Comparison of ENCODE assay signal across 9 mouse cellular contexts in genomic region chr9:23222841-23223548, GRCm38 (mm10). TPM values are rescaled to one million over a fixed set of nuclear protein-coding genes. Genes with fewer than 3 reads are reported as not detected.
DNase-seq lines count a peak whose midpoint lies in the region; ATAC-seq and TF ChIP-seq lines count a peak whose summit lies in the region.
"Had no signal": no experiment of that assay in that cellular context is flagged by ENCODE, and none has a peak within 500 bp of the region (broad histone marks: within the 10 kb centered on the region; RNA-seq: fewer than 3 reads in every experiment).

Gene Bmper (plus strand): TSS chr9:23223076.

- H3K36me3 ChIP-seq in megakaryocyte, embryonic 14.5 days (replicated peaks; ENCODE audit: low read length) = no peaks in the 10 kb centered on the region
- H3K36me3 ChIP-seq in hindbrain, embryonic 16.5 days (ENCODE audit: control insufficient read depth, insufficient read depth, low read length) = no peaks in the 10 kb centered on the region
- H3K36me3 ChIP-seq in limb, embryonic 11.5 days (ENCODE audit: control insufficient read depth, insufficient read depth, low read length) = no peaks in the 10 kb centered on the region
- no peaks in the 10 kb centered on the region for H3K36me3 ChIP-seq in midbrain, embryonic 12.5 days
- H3K36me3 ChIP-seq in stomach, postnatal 0 days (ENCODE audit: control insufficient read depth, insufficient read depth, low read length) = no peaks in the 10 kb centered on the region
- H3K36me3 ChIP-seq: G1E had no signal

- DNase-seq in gastrocnemius, adult 8-10 months (ENCODE audit: low spot score in 2 of 2) = peak; percentile 32 to 50
- peak; percentile 76 for DNase-seq in limb, embryonic 11.5 days (ENCODE audit: low spot score)
- DNase-seq in stomach, postnatal 0 days (ENCODE audit: low spot score) = peak; percentile 60

- H3K27me3 ChIP-seq in megakaryocyte, embryonic 14.5 days (replicated peaks) = peaks cover 74% of the 10 kb centered on the region
- H3K27me3 ChIP-seq in hindbrain, embryonic 16.5 days (replicated peaks; ENCODE audit: control insufficient read depth, insufficient read depth, low read length) = peaks cover 3% of the 10 kb centered on the region; the same call in 1 of the 2 replicates
- H3K27me3 ChIP-seq in limb, embryonic 11.5 days (ENCODE audit: control insufficient read depth, insufficient read depth, low read length) = peaks cover 35% of the 10 kb centered on the region
- peaks cover 57% of the 10 kb centered on the region for H3K27me3 ChIP-seq in midbrain, embryonic 12.5 days
- H3K27me3 ChIP-seq in stomach, postnatal 0 days (ENCODE audit: control insufficient read depth, insufficient read depth, low read length) = peaks cover 6% of the 10 kb centered on the region; the same call in 1 of the 2 replicates

- H3K27ac ChIP-seq in hindbrain, embryonic 16.5 days (ENCODE audit: low read depth, low read length) = peak within 1 kb of the TSS; percentile 86
- H3K27ac ChIP-seq in limb, embryonic 11.5 days (replicated peaks; ENCODE audit: low read depth, low read length) = peak within 1 kb of the TSS; percentile 51
- peak within 1 kb of the TSS; percentile 75 for H3K27ac ChIP-seq in midbrain, embryonic 12.5 days (replicated peaks)
- H3K27ac ChIP-seq in stomach, postnatal 0 days (replicated peaks) = peak within 1 kb of the TSS; percentile 74

- peak within 1 kb of the TSS; percentile 86 for H3K4me3 ChIP-seq in megakaryocyte, embryonic 14.5 days (replicated peaks)
- peak within 1 kb of the TSS; percentile 87 for H3K4me3 ChIP-seq in hindbrain, embryonic 16.5 days (ENCODE audit: low read length)
- H3K4me3 ChIP-seq in limb, embryonic 11.5 days (ENCODE audit: low read depth, low read length) = peak within 1 kb of the TSS; percentile 65
- peak within 1 kb of the TSS; percentile 65 for H3K4me3 ChIP-seq in midbrain, embryonic 12.5 days
- H3K4me3 ChIP-seq in stomach, postnatal 0 days (ENCODE audit: low read depth, low read length) = peak within 1 kb of the TSS; percentile 57

- no peak for TF ChIP-seq EP300 in stomach, postnatal 0 days (optimal IDR thresholded peaks at IDR 0.05)

- peak within 1 kb of the TSS; percentile 97 for H3K4me2 ChIP-seq in hindbrain, embryonic 16.5 days (ENCODE audit: low read length)
- peak within 1 kb of the TSS; percentile 95 for H3K4me2 ChIP-seq in limb, embryonic 11.5 days (ENCODE audit: low read depth, severe bottlenecking)
- peak within 1 kb of the TSS; percentile 97 for H3K4me2 ChIP-seq in midbrain, embryonic 12.5 days (replicated peaks)
- H3K4me2 ChIP-seq in stomach, postnatal 0 days (replicated peaks; ENCODE audit: low read depth) = peak within 1 kb of the TSS; percentile 94

- peaks cover 15% of the 10 kb centered on the region for H3K4me1 ChIP-seq in megakaryocyte, embryonic 14.5 days
- H3K4me1 ChIP-seq in hindbrain, embryonic 16.5 days (ENCODE audit: control insufficient read depth, insufficient read depth, low read depth, low read length) = peaks cover 6% of the 10 kb centered on the region
- H3K4me1 ChIP-seq in limb, embryonic 11.5 days (ENCODE audit: control insufficient read depth, insufficient read depth, low read length) = peaks cover 7% of the 10 kb centered on the region; the same call in 1 of the 2 replicates
- peaks cover 13% of the 10 kb centered on the region; the same call in 1 of the 2 replicates for H3K4me1 ChIP-seq in midbrain, embryonic 12.5 days
- no peaks in the 10 kb centered on the region for H3K4me1 ChIP-seq in stomach, postnatal 0 days (replicated peaks; ENCODE audit: control insufficient read depth, insufficient read depth)

- H3K9me3 ChIP-seq in megakaryocyte, embryonic 14.5 days = no peaks in the 10 kb centered on the region
- H3K9me3 ChIP-seq in hindbrain, embryonic 16.5 days (ENCODE audit: control insufficient read depth, low read length) = no peaks in the 10 kb centered on the region
- no peaks in the 10 kb centered on the region for H3K9me3 ChIP-seq in limb, embryonic 11.5 days (ENCODE audit: control insufficient read depth, low read length)
- no peaks in the 10 kb centered on the region for H3K9me3 ChIP-seq in midbrain, embryonic 12.5 days
- no peaks in the 10 kb centered on the region for H3K9me3 ChIP-seq in stomach, postnatal 0 days (ENCODE audit: control insufficient read depth, low read length)

- under 1% methylated on average over 53 of the region's 86 CpGs for WGBS in hindbrain, embryonic 16.5 days
- under 1% methylated on average over 75 of the region's 86 CpGs for WGBS in limb, embryonic 11.5 days
- under 1% methylated on average over 84 of the region's 86 CpGs for WGBS in midbrain, embryonic 12.5 days
- under 1% methylated on average over 69 of the region's 86 CpGs for WGBS in stomach, postnatal 0 days

- TF ChIP-seq CTCF in stomach, postnatal 0 days (IDR thresholded peaks at IDR 0.05; ENCODE audit: low read depth) = no peak

- H3K9ac ChIP-seq in hindbrain, embryonic 16.5 days (ENCODE audit: low read depth, low read length) = peak within 1 kb of the TSS; percentile 89
- peak within 1 kb of the TSS; percentile 76 for H3K9ac ChIP-seq in limb, embryonic 11.5 days (ENCODE audit: low read length)
- peak within 1 kb of the TSS; percentile 73 for H3K9ac ChIP-seq in midbrain, embryonic 12.5 days (replicated peaks)
- H3K9ac ChIP-seq in stomach, postnatal 0 days (ENCODE audit: low read length) = peak within 1 kb of the TSS; percentile 64

- no peak for ATAC-seq in megakaryocyte, adult 5-6 weeks (ENCODE audit: poor library complexity, severe bottlenecking)
- ATAC-seq in common myeloid progenitor, adult 5-6 weeks (replicated peaks; ENCODE audit: low read depth, poor library complexity, severe bottlenecking) = peak; percentile 46
- peak; percentile 90 for ATAC-seq in hindbrain, embryonic 16.5 days
- peak; percentile 79 for ATAC-seq in limb, embryonic 11.5 days (ENCODE audit: insufficient number of reproducible peaks, low FRiP score, low TSS enrichment, low read depth)
- peak; percentile 88 for ATAC-seq in midbrain, embryonic 12.5 days (ENCODE audit: low FRiP score, low read depth)
- ATAC-seq in stomach, postnatal 0 days (ENCODE audit: low FRiP score, low TSS enrichment) = peak; percentile 81

RNA-seq across cellular contexts. Expression of gene Bmper, which starts in this region (rescaled TPM):
- not detected in 2 replicates for polyA plus RNA-seq in megakaryocyte, embryonic 14.5 days (2012; ENCODE audit: insufficient read depth, low replicate concordance)
- not detected in 2 replicates for total RNA-seq in megakaryocyte, adult 5-6 weeks (2015)
- total RNA-seq in megakaryocyte, adult 5-6 weeks (2017) = not detected in 2 replicates
- total RNA-seq in common myeloid progenitor, adult 5-6 weeks (2017) = not detected in 2 replicates
- 1 to 10 TPM; 2.0 to 5.3 (median 3.0) TPM for total RNA-seq in gastrocnemius, adult 8-10 months (2022)
- polyA plus RNA-seq in hindbrain, embryonic 16.5 days (2015; fragmentation: Nextera tagmentation; extraction: Ambion mirVana) = 8.7 and 9.9 TPM in 2 replicates
- polyA plus RNA-seq in limb, embryonic 11.5 days (2014; fragmentation: Nextera tagmentation; extraction: Ambion mirVana) = 4.9 and 5.9 TPM in 2 replicates
- 2.9 and 5.3 TPM in 2 replicates for polyA plus RNA-seq in midbrain, embryonic 12.5 days (2016; fragmentation: Nextera tagmentation; extraction: Ambion mirVana)
- 2.8 and 4.0 TPM in 2 replicates for polyA plus RNA-seq in stomach, postnatal 0 days (2015; fragmentation: Nextera tagmentation; extraction: Ambion mirVana)
- polyA plus RNA-seq: G1E had no signal

Comparison
In these comparisons a context has a peak if more than half of its experiments do, and no peak if none do; other contexts are left out.
1. Peak in ATAC-seq in common myeloid progenitor, adult 5-6 weeks; RNA of the gene not detected or under 1 TPM.